Mouse (Mus musculus) neural tube, embryonic 12.5 days (tissue): ENCODE measurements around the gene Nxph4. TPM values are rescaled to one million over a fixed set of nuclear protein-coding genes. Genes with fewer than 3 reads are reported as not detected.

Experiments
- ATAC-seq: fragments of 200-750 bp; cut with Nextera tagmentation; 2 replicates; pipeline ENCODE4 v1.8.0; 2017; ENCODE audit warnings: low read depth, mild to moderate bottlenecking, moderate TSS enrichment, moderate library complexity; ENCODE audit not compliant: low FRiP score
- H3K27ac ChIP-seq: fragments of 300-500 bp; sonication (generic); 2 replicates; pipeline ENCODE4 v1.5.1; 2016
- H3K27me3 ChIP-seq: fragments of 300-500 bp; sonication (generic); replicated peaks from 2 replicates; pipeline ENCODE4 v1.6.1; 2016; ENCODE audit warnings: mild to moderate bottlenecking
- H3K36me3 ChIP-seq: fragments of 300-500 bp; sonication (generic); 2 replicates; pipeline ENCODE4 v1.6.1; 2016; ENCODE audit warnings: mild to moderate bottlenecking
- H3K4me1 ChIP-seq: fragments of 300-500 bp; sonication (generic); 2 replicates; pipeline ENCODE4 v1.6.1; 2016
- H3K4me2 ChIP-seq: fragments of 300-500 bp; sonication (generic); replicated peaks from 2 replicates; pipeline ENCODE4 v1.6.1; 2016; ENCODE audit warnings: mild to moderate bottlenecking
- H3K4me3 ChIP-seq: fragments of 300-500 bp; sonication (generic); 2 replicates; pipeline ENCODE4 v1.5.1; 2016
- H3K9ac ChIP-seq: fragments of 300-500 bp; sonication (generic); 2 replicates; pipeline ENCODE4 v1.6.1; 2016; ENCODE audit warnings: mild to moderate bottlenecking
- H3K9me3 ChIP-seq: fragments of 300-500 bp; sonication (generic); 2 replicates; pipeline ENCODE4 v1.6.1; 2016; ENCODE audit warnings: mild to moderate bottlenecking
- WGBS: fragments of 180-500 bp; shearing (Covaris S2); methylation state at CpG from one replicate; pipeline ENCODE4 v1.1.7; 2016; 5-methylcytosine and 5-hydroxymethylcytosine counted together
- polyA plus RNA-seq: library from polyadenylated mRNA; unstranded; fragments of >200 nt; fragmentation: Nextera tagmentation; extraction: Ambion mirVana; gene quantifications from 2 replicates; pipeline ENCODE4 v1.2.1, GENCODE M21; 2016

The Nxph4 gene
- polyA plus RNA-seq, 1 experiment from 2014 or later, result 112 TPM

DNA sequence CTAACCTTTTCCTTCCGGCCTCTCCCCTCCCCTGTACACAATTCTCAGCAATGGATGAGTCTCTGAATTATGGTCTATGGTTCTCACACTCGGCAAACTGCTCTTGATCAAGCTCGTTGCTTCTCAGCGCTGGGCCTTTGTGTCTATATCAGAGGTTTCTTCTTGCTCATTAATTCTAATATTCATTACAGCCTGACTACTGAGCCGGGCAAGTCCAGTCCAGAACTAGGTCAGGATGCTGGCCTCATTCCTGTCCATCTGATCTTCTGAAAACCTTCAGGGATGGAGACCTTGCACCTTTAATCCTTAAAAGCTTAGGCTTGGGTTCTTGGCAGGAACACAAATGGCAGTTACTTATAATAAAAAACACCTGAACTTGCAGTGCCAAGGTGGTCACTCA is 34.8 kb downstream of the Nxph4 start:
- H3K27ac ChIP-seq, result no peak overlapping the region
- H3K9me3 ChIP-seq, result no peaks in the 10 kb centered on the region
- 76% methylated on average over 5 of the region's 5 CpGs for WGBS
- peaks cover 55% of the 10 kb centered on the region for H3K36me3 ChIP-seq
- H3K4me2 ChIP-seq, result no peak overlapping the region
- no peak for ATAC-seq
- no peak overlapping the region for H3K9ac ChIP-seq
- no peaks in the 10 kb centered on the region for H3K27me3 ChIP-seq
- no peaks in the 10 kb centered on the region for H3K4me1 ChIP-seq
- H3K4me3 ChIP-seq, result no peak overlapping the region

DNA sequence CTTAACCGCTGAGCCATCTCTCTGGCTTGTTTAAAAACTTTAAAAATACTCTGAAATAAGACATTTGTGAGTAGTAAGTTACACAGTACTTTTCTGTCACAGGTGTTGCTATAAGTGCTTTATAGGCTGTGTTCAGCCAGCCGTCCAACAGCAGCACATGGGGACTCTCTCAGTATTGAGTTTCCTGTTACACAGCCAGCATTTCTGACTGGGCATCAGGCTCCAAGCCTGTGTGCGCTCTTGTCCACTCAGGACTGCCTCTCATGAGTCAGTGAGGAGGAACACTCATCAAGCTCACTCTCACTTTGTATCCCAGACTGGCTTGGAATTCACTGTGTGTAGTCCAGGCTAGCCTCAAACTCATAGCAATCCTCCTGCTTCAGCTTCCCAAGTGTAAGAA is 38.2 kb downstream of the Nxph4 start:
- H3K9ac ChIP-seq, result no peak overlapping the region
- H3K36me3 ChIP-seq, result peaks cover 74% of the 10 kb centered on the region
- H3K4me1 ChIP-seq, result peaks cover 5% of the 10 kb centered on the region; the same call in 1 of the 2 replicates
- H3K27ac ChIP-seq, result no peak overlapping the region
- no peak overlapping the region for H3K4me2 ChIP-seq
- H3K27me3 ChIP-seq, result no peaks in the 10 kb centered on the region
- no peak for ATAC-seq
- no peak overlapping the region for H3K4me3 ChIP-seq
- WGBS, result 97% methylated on average over 3 of the region's 3 CpGs
- H3K9me3 ChIP-seq, result no peaks in the 10 kb centered on the region

DNA sequence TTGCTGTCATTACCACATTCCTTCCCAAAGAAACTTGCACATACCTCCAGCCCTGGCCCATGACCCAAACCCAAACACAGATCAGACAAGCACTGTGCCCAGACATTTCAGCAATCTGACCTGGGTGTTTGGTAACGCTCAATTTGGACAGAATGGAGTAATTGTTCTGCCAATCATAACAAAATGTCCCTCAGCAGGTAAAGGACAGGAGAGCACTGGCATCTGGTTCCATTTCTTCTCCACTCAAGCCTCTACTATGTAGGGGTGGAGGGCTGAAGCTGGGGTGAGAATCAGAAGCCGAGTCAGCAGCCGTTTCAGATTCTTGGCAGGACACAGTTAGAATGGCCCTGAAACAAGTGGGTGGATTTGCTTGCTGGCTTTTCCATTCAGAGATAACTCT is 42.2 kb downstream of the Nxph4 start:
- H3K4me2 ChIP-seq, result no peak overlapping the region
- no peak for ATAC-seq
- H3K27me3 ChIP-seq, result no peaks in the 10 kb centered on the region
- H3K27ac ChIP-seq, result no peak overlapping the region
- H3K36me3 ChIP-seq, result peaks cover 56% of the 10 kb centered on the region
- H3K9ac ChIP-seq, result no peak overlapping the region
- no peaks in the 10 kb centered on the region for H3K9me3 ChIP-seq
- H3K4me1 ChIP-seq, result peaks cover 19% of the 10 kb centered on the region; the same call in 1 of the 2 replicates
- whole genome bisulfite sequencing, result 95% methylated on average over 3 of the region's 3 CpGs
- no peak overlapping the region for H3K4me3 ChIP-seq

DNA sequence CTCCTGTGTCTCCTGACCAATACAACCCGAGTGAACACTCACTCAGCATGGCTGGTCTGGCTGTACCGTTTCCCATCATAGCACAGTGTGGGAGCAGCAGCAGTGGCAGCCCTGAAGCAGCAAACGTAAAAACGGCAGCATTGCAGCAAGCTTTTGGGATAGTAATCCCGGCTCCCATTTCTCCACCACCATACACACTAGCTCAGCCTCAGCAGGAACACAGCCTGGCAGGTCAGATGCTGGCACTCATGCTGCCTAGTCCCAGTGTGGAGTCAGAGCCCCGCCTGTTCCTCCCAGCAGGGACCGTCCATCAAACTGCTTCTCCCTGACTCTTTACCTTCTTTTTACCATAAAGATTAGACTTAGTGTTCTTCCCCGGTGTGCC is 43.2 kb downstream of the Nxph4 start:
- Histone ChIP-seq H3K4me2 (no peak overlapping the region), H3K27ac (no peak overlapping the region; the same call in none of the 2 replicates), H3K9ac (no peak overlapping the region), H3K36me3 (peaks cover 51% of the 10 kb centered on the region), H3K4me1 (peaks cover 19% of the 10 kb centered on the region; the same call in 1 of the 2 replicates), H3K27me3 (no peaks in the 10 kb centered on the region), H3K4me3 (no peak overlapping the region), H3K9me3 (no peaks in the 10 kb centered on the region)
- WGBS, result 73% methylated on average over 8 of the region's 8 CpGs
- ATAC-seq, result 0 out of 2 replicates have a peak, but pooled peaks have one; percentile 33

DNA sequence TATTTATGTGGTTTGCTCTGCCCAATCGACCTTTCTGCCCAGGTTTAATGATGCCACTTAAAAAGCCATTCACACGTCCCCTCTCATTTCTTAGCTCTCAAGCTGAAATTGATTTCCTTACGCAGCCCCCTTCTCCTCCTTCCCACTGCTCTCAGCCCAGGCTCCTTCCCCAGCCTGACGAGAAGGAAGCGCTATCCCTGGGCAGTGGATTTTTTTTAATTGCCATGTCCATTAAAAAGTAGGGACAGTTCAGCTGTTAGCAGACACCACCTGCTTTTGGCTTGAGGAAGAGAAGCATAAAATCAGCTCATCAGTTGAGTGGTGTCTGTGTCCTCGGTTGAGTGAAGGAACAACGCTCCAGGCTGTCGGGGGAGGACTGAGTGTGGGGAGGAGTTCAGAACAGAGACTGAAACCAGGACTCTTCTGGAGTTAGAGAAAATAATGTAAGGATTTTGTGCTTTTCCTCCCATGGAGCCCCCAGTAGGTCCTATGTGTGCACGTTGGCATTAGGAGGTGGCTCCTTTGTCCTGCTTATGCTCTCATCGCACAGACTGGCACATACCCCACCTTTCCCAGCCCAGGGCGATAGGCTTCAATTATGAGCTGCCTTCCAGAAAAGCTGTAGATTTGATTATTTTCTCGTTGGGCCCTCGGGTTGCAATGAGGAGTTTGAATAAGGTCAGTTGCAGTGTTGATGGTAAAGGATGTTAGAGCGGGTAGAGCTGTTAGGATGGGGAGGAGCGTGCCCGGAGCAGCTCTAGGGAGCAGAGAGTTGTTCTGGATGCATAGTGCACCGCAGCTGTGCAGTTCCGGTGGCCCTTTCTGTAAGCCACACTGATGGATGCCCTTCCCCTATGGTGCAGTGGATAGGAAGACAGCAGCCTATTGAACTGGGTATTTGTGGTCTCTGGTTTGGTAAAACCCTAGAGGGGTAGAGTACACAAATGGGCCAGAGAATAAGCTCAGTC is 43.9 kb downstream of the Nxph4 start:
- Histone ChIP-seq H3K27ac (no peak overlapping the region; the same call in 1 of the 2 replicates), H3K9ac (no peak overlapping the region)
- WGBS, result 64% methylated on average over 18 of the region's 18 CpGs

DNA sequence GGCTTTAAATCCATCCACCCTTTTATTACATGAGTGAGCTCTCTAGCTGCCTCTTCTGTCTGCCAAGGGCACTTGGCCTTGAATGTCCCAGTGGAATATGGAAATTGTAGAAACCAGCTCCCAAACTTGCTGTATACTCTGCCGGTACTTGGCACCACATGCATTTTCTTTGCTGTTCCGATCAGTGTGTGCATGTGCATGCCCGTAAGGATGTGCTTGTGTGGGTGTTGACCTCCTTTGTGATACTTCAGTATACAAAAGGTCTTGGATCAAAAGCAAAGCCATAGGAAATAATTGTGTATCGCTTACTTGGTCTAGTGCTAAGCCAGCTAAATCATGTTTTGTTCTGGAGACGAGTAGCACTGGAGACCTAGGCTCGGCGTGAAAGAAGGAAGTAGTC is 45.5 kb downstream of the Nxph4 start:
- Histone ChIP-seq H3K9me3 (no peaks in the 10 kb centered on the region), H3K36me3 (peaks cover 51% of the 10 kb centered on the region), H3K9ac (no peak overlapping the region), H3K27me3 (no peaks in the 10 kb centered on the region), H3K4me3 (no peak overlapping the region), H3K4me1 (peaks cover 19% of the 10 kb centered on the region; the same call in 1 of the 2 replicates), H3K4me2 (no peak overlapping the region), H3K27ac (no peak overlapping the region)
- ATAC-seq, result no peak
- WGBS, result 85% methylated on average over 7 of the region's 7 CpGs

More for the DNA sequence above, 43.9 kb downstream of the Nxph4 start:
- peak; percentile 53; the same call in 1 of the 2 replicates for ATAC-seq
- peaks cover 49% of the 10 kb centered on the region for H3K36me3 ChIP-seq
- peaks cover 19% of the 10 kb centered on the region; the same call in 1 of the 2 replicates for H3K4me1 ChIP-seq
- H3K4me3 ChIP-seq, result no peak overlapping the region
- no peaks in the 10 kb centered on the region for H3K9me3 ChIP-seq
- no peaks in the 10 kb centered on the region for H3K27me3 ChIP-seq
- H3K4me2 ChIP-seq, result no peak overlapping the region

DNA sequence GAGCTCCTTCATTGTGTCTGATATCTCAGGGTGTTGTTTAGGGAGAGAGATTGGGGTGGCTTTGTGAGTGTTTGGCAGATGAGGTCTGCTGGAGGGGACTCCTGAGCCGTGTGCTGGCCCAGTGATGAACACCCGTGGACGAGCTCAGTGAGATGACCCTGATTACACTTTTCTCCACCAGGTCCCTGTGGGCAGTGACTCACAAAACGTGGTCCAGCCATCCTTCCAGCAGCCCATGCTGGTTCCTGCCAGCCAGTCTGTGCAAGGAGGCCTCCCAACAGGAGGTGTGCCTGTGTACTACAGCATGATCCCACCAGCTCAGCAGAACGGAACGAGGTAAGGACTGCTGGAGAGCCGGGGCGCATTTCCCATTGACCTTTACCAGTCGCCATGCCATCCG is 49.1 kb downstream of the Nxph4 start:
- Histone ChIP-seq H3K4me2 (no peak overlapping the region), H3K36me3 (peaks cover 42% of the 10 kb centered on the region), H3K9ac (no peak overlapping the region), H3K27ac (no peak overlapping the region), H3K4me3 (no peak overlapping the region), H3K4me1 (peaks cover 7% of the 10 kb centered on the region; the same call in 1 of the 2 replicates), H3K27me3 (no peaks in the 10 kb centered on the region), H3K9me3 (no peaks in the 10 kb centered on the region)
- no peak for ATAC-seq
- WGBS, result 89% methylated on average over 10 of the region's 10 CpGs

DNA sequence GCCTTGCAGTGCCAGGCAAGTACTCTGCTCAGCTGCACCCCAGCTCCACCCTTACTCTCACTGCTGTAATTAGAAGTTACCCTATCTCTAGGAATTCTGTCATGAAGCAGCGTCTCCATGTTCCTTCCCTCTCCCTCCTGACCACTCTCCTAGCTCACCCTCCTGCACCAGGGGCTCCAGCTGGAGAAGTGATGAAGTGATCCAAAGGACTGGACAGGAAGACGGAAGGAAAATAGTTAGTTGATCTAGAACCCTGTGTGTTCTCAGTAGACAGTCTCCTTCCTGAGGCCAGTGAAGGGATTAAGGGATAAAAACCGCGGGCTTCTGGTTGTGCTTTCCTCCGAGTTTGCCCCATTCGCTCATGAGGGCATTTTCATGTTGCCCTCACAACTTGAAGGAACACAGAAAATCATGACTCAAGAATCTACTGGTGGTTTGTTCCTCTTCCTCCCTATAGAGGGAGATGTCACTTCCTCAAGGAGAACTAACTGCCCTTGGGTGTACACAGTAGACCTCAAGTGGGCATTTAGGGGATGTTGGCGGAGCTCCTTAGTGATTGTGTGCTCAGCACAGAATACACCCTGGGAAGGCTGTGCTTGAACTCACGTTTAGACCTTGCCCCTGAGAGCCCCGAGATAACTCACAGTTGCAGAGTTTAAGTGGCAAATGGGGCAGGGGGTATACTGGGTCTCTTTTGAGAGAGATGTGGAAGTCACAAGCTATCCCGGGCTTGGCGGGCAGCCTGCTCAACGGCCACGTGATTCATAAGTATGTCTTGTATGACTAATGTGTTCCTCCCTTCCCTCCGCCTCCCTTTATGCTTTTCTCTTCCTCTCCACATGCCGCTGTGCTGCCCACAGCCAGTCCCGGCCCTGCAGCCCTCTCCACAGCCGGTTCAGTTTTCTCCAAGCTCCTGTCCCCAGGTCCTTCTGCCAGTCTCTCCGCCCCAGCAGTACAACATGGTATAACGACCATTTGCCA is 53.2 kb downstream of the Nxph4 start:
- ATAC-seq, result no peak
- WGBS, result 88% methylated on average over 19 of the region's 19 CpGs

DNA sequence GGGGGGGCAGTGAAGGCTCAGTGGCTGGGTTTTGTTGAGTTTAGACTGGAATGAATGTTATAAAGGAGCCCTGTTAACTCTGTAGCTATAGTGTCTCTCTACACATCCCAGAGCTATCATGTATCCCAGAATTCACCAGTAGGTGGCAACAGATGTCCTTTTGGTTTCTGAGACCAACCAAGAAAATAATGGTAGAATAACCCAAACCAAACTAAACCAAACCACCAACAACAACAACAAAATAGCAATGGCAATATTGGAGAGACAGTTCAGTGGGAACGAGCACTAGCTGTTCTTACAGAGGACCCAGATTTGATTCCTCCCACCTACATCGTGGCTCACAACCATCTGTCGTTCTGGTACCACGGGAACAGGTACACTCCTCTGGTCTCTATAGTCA is 55.2 kb downstream of the Nxph4 start:
- no peak for ATAC-seq
- Histone ChIP-seq H3K27me3 (no peaks in the 10 kb centered on the region), H3K4me3 (no peak overlapping the region), H3K36me3 (peaks cover 32% of the 10 kb centered on the region), H3K4me1 (no peaks in the 10 kb centered on the region), H3K9ac (no peak overlapping the region), H3K4me2 (no peak overlapping the region), H3K9me3 (no peaks in the 10 kb centered on the region), H3K27ac (no peak overlapping the region)
- WGBS, result 95% methylated on average over 4 of the region's 4 CpGs

More for the DNA sequence above, 53.2 kb downstream of the Nxph4 start:
- no peak overlapping the region for H3K9ac ChIP-seq
- no peak overlapping the region for H3K4me2 ChIP-seq
- no peak overlapping the region for H3K4me3 ChIP-seq
- H3K27me3 ChIP-seq, result no peaks in the 10 kb centered on the region
- no peak overlapping the region for H3K27ac ChIP-seq
- H3K36me3 ChIP-seq, result peaks cover 42% of the 10 kb centered on the region
- no peaks in the 10 kb centered on the region for H3K4me1 ChIP-seq
- no peaks in the 10 kb centered on the region for H3K9me3 ChIP-seq

DNA sequence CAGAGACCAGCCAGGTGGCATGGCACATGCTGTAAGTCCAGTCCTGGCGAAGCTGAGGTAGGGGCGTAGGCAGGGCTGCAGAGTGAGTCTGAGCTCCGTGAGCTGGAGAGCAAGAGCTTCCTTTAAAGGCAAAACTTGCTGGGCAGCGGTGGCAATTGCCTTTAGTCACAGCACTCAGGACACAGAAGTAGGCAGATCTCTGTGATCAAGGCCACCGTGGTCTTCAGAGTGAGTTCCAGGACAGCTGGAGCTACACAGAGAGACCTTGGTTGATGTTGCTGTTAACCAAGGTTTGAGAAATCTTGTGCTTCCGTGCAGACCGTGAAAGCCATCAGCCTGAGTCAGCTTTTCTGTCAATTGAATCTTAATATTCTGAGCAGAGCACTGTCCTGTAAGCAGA is 57.1 kb downstream of the Nxph4 start:
- Histone ChIP-seq H3K4me2 (no peak overlapping the region), H3K27me3 (no peaks in the 10 kb centered on the region), H3K36me3 (peaks cover 28% of the 10 kb centered on the region), H3K4me1 (no peaks in the 10 kb centered on the region), H3K9me3 (no peaks in the 10 kb centered on the region), H3K9ac (no peak overlapping the region), H3K27ac (no peak overlapping the region), H3K4me3 (no peak overlapping the region)
- 90% methylated on average over 7 of the region's 7 CpGs for WGBS
- ATAC-seq, result no peak

DNA sequence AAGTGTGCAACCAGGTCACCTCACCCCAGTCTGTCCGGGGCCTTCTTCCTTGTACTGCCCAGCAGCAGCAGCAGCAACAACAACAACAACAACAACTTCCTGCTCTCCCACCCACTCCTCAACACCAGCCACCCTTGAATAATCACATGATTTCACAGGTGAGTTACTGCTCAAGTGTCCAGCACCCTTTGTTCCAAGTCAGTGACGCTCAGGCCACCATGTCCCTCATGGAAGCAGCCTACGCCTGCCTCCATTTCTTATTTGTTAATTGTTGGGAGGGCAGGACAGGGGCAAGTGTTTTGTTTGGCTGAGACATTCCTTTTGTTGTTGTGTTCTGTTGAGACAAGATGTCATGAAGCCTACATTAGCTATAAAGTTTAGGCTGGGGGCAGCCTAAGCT is 57.8 kb downstream of the Nxph4 start:
- no peaks in the 10 kb centered on the region for H3K4me1 ChIP-seq
- no peak overlapping the region for H3K9ac ChIP-seq
- peaks cover 33% of the 10 kb centered on the region for H3K36me3 ChIP-seq
- no peak overlapping the region for H3K4me2 ChIP-seq
- no peaks in the 10 kb centered on the region for H3K27me3 ChIP-seq
- 80% methylated on average over 3 of the region's 3 CpGs for WGBS
- H3K27ac ChIP-seq, result no peak overlapping the region
- H3K9me3 ChIP-seq, result no peaks in the 10 kb centered on the region
- ATAC-seq, result no peak
- no peak overlapping the region for H3K4me3 ChIP-seq
